Mouse (Mus musculus): ENCODE measurements around the gene Mageb5. TPM values are rescaled to one million over a fixed set of nuclear protein-coding genes. Genes with fewer than 3 reads are reported as not detected.
"Not testable (repeated sequence)": the region's sequence is repeated elsewhere in the genome, so short reads cannot be mapped to it uniquely, and the experiment has no call there.

Gene Mageb5
- not detected in 2 replicates for polyA plus RNA-seq (2015; fragmentation: Nextera tagmentation; extraction: Ambion mirVana)

DNA sequence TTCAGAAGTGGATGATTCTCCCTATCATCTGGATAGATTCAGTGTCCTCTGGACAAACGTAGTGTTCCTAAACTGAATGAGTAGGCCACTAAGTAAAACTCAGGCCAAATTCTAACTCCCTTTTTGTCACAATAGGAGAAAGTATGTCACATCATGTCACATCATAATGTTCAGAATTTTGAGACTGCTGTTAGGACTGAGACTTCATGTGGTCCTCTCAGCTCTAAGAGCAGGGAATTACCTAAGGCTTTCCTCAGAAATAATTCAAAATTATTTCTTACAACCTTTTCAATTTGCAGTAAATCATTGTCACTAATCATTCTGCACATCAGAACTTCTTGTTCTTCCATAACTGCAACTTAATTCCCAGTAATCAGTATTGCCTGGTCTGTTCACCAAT is at the start of gene Mageb5:
Gene Mageb5, minus strand, starts transcription at position 101 of the 400 bp plus-strand sequence.
- not testable (repeated sequence) for DNase-seq (ENCODE audit: low spot score)

DNA sequence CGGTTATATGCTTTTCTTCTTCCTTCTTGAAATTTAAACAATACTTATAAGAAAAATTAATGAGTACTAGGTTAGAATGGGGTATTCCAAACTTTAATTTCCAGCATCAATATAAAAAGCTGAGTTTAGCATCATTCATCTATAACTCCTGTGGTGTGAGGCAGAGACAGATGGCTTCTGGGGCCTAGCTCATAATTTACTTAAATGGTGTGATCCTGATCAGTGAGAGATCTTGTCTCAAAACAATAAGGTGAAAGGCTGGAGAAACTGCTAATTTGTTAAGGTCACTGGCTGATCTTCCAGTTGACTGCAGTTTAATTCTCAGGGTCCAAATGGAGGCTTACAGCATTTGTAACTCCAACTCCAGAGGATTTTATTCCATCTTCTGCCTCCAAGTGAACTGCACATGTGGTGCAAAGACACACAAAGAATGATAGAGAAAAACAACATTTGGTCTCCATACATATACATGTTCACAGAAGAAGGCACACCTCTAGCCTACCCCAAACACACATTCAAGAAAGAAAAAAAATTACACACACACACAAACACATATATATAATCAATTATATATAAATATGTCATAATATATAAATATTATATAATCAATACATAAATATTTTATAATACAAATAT is 23.1 kb downstream of the Mageb5 start:
- DNase-seq (ENCODE audit: low spot score), result not testable (repeated sequence)

Other genes starting within 250 kb of the Mageb5 start
- gene 1700084M14Rik, start 207.1 kb downstream of the Mageb5 start, polyA plus RNA-seq (2015; fragmentation: Nextera tagmentation; extraction: Ambion mirVana), result not detected in 2 replicates
- gene Gm14781, start 150.8 kb downstream of the Mageb5 start, polyA plus RNA-seq (2015; fragmentation: Nextera tagmentation; extraction: Ambion mirVana), result not detected in 2 replicates
- gene Mageb1, start 233.3 kb upstream of the Mageb5 start, polyA plus RNA-seq (2015; fragmentation: Nextera tagmentation; extraction: Ambion mirVana), result not detected in 2 replicates

Measured in thymus, postnatal 0 days (tissue).